Mouse (Mus musculus) myocyte (in vitro differentiated cells): ENCODE data around the gene Dusp5.

Experiments used
- CEBPB ChIP-seq: IDR thresholded peaks from 2 replicates; pipeline ENCODE4 v1.6.1; 2011; ENCODE audit warnings: mild to moderate bottlenecking, moderate library complexity; ENCODE audit not compliant: poor library complexity, insufficient read depth, severe bottlenecking
- MYOD1 ChIP-seq, 3 experiments: IDR thresholded peaks; one replicate each; pipeline ENCODE4 v1.6.1; 2011; ENCODE audit warnings: control low read depth in 2 of 3, low read depth in 2 of 3, mild to moderate bottlenecking in 2 of 3, moderate library complexity in 1 of 3; ENCODE audit not compliant: insufficient read length in 2 of 3, control insufficient read depth in 1 of 3
- POLR2A ChIP-seq: IDR thresholded peaks from one replicate; pipeline ENCODE4 v1.6.1; 2011; ENCODE audit warnings: low read depth, mild to moderate bottlenecking, control low read depth, moderate library complexity; ENCODE audit not compliant: insufficient read length
- POLR2AphosphoS2 ChIP-seq: IDR thresholded peaks from one replicate; pipeline ENCODE4 v1.6.1; 2011; ENCODE audit warnings: low read depth, control low read depth; ENCODE audit not compliant: insufficient read length
- TCF12 ChIP-seq: IDR thresholded peaks from one replicate; pipeline ENCODE4 v1.6.1; 2011; ENCODE audit warnings: mild to moderate bottlenecking, control low read depth; ENCODE audit not compliant: poor library complexity, insufficient read depth, severe bottlenecking
- TCF3 ChIP-seq: IDR thresholded peaks from one replicate; pipeline ENCODE4 v1.6.1; 2011; ENCODE audit warnings: low read depth, control low read depth; ENCODE audit not compliant: insufficient read length
- USF1 ChIP-seq: IDR thresholded peaks from one replicate; pipeline ENCODE4 v1.6.1; 2011; ENCODE audit warnings: low read depth, mild to moderate bottlenecking, control low read depth, moderate library complexity

DNA sequence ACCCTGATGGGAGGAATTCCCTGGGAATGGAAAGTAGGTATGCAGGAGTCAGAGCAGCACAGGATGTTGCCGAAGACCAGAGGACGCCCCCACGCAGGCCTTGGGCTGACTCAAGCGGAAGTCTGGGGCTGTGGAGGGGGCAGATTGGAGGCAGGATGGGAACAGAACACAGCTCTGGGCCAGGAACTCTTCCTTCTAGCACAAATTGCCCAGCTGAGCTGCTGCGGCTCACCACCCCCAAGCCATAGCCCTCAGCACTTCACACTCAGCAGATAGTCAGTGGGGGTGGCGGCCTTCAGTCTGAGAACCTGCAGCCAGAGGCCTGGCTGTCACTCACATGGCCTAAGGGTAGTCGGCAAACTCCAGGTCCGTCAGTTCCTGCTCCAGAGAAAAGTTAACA is 21.4 kb upstream of the Dusp5 start:
- TF ChIP-seq USF1 (no peak), TCF3 (no peak), MYOD1 (IDR thresholded peaks at IDR 0.05; ENCODE audit: control insufficient read depth in 1 of 3, insufficient read length in 2 of 3, low read depth in 2 of 3) (no peak), TCF12 (no peak), POLR2A (no peak), POLR2AphosphoS2 (no peak), CEBPB (no peak)
